Mouse (Mus musculus) cerebellum, postnatal 25 days (tissue): ENCODE measurements around the gene Osbpl10.

Experiments
- DNase-seq, 2 experiments: peaks; one replicate each; pipeline ENCODE4 v3.0.0; 2021; ENCODE audit warnings: mixed read lengths in 2 of 2

Osbpl10 gene

GRCm38 (mm10) chr9:115172096-115172495 lies 193.7 kb downstream of the Osbpl10 start:
- DNase-seq = no peak

DNA sequence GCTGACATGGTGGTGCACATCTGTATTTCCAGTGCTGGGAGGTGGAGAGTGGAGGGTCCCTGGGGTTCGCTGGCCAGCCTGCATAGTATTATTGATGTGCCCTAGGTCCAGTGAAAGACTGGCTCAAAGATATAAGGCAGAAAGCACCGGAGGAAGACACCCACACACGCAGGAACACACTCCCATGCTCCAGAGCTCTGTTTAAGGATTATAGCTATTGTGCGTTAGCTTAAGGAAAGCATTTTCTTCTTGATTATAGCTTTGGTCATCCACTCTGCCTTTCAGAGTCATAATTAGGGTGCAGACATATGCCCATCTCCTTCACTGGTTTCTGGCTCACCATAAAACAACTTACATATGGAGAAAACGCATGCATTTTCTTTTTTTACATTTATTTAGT lies 200.8 kb downstream of the Osbpl10 start:
- DNase-seq = no peak

GRCm38 (mm10) chr9:115179935-115180334 lies 201.6 kb downstream of the Osbpl10 start:
- DNase-seq = no peak

DNA sequence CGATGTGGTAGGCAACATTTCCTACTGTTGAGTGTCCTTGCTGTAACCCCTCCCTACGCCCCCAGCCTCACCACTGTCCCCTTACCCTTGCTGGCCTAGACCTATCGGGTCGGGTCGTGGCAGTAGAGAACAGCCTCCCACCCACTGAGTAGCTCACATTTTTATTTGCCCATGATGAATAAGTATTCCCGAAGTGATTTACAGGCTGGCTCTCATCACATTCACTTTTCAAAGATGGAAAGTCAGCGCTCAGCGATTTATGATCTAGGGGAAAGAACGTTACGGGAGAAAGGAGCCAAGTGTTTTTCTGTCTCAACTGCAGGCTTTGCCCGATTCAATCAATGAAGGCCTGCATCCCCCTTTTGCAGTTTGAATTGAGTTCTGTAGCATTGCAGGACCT lies 208.0 kb downstream of the Osbpl10 start:
- no peak for DNase-seq

GRCm38 (mm10) chr9:115190376-115190942 lies 212.1 kb downstream of the Osbpl10 start:
- no peak for DNase-seq

DNA sequence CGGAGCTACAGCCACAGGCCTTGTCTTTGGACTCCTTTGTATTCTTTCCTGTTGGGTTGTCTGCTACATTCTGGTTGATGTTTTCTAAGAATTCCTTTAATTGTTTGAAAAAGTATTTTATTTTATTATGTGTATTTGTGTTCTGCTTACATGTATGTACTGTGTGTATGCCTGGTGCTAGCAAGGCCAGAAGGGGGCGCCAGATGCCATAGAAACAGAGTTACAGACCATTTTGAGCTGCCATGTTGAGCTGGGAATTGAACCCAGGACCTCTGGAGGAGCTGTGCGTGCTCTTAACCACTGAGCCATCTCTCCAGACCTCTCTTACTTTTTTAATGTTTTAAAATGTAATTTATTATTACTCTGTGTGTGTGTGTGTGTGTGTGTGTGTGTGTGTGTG lies 214.5 kb downstream of the Osbpl10 start:
- no peak for DNase-seq

DNA sequence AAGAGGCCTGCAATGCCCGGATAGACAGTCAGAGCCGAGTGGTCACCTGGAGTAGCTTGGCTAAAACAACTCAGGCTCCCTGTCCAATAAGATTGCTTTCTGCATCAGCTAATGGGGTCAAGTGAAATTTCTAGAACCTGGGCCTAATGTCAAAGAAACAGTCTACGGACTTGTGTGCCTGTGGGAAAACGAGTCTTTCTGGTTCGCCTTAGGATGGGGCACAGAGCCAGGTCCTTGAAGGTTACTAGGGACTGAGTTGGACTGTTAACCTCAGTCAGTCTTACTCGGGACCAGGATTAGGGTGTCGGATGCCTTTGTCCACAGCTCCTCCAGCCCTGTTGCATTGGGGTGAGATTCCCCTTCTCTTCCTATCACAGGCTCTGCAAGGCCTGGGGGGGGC lies 218.7 kb downstream of the Osbpl10 start:
- no peak for DNase-seq

DNA sequence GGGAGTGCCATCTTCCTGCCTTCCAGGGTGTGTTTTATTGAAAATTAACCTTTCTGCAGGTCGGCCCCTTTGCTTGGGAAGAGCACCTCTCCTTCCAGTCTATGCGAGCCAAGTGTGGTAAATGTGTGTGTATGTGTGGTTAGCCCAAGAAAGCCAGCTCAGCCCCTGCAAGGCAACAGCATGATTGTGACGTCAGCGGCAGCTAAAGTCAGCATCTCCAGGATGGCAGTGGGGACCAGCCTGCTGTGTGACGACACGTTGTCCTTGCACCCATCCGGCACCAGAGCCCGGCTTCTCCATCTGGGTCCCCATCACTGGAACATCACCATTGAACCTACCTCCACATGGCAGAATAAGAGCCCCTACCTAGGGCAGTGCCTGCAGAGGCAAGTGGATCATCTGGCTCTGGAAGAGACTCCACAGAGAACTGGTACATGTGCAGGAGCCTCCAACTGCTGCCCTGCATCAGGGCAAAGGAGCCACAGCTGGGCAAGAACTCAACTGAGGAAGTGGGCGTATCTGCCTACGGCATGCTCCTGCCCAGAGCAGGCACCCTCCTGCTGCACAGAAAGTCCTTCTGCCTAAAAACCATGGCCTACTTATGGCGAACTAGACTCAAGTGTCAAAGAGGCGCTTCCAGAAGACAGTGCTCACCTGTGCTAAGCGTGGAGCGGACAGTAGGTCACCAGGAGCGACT lies 221.9 kb downstream of the Osbpl10 start:
- DNase-seq = no peak

GRCm38 (mm10) chr9:115201264-115201663 lies 222.9 kb downstream of the Osbpl10 start:
- no peak for DNase-seq

DNA sequence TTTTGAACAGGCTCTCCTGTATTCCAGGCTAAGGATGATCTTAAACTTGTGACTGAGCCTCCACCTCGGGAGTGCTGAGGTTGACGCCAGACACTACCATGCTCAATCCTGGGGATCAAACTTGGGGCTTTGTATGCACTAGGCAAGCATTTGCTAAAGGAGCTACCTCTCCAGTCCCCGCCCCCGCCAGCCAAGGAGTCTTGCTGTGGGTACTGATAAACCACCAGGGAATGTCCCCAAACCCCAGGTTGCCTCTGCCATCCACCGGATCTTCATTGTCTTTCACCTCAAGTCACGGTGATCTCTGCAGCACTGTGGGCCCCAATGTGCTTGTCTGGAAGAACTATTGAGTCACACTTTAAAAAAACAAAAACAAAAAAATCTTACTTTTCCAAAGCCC lies 224.8 kb downstream of the Osbpl10 start:
- no peak for DNase-seq

DNA sequence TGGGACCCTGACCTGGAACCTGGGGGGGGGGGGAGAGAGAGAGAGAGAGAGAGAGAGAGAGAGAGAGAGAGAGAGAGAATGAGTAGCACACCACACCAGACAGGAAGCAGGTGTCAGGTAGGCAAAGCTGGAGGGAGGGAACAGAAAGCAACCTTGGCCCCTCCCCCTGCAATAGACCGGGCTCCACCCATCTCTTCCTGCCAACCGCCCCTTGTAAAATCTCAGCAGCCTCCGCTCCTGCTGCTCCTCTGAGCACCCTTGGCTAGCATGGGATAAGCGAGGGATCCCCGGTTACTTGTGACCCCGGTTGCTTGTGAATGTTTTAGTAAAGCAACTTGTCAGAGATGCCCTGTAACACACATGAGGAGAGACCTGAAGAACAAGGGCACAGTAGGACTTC lies 227.1 kb downstream of the Osbpl10 start:
- no peak for DNase-seq

- DNase-seq = no peak
Measured at GRCm38 (mm10) chr9:115206219-115206618, 227.8 kb downstream of the Osbpl10 start.

GRCm38 (mm10) chr9:115209737-115210136 lies 231.4 kb downstream of the Osbpl10 start:
- no peak for DNase-seq

- DNase-seq = no peak
Measured at GRCm38 (mm10) chr9:115210535-115210934, 232.2 kb downstream of the Osbpl10 start.

DNA sequence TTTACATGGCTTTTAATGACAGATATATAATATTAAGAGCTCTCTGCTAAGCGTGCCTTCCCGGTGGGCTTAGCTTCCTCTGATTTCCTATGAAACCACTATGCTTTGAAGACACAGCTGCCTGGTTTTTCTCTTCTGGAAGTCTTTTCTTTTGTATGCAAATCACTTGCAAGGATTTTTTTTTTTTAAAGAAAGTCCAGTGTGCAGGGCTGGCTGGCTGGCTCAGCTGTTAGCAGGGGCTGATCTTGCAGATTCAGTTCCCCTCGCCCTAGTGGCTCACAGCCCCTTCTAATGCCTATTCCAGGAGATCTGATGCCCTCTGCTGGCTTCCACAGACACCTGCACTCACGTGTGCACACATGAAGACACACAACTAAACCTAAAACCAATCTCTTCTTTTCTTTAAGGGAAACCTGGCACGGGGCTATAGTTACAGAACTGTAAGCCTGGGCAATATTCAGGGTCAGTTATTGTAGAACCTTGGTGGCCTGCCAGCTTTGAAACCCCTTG lies 235.4 kb downstream of the Osbpl10 start:
- DNase-seq = no peak

DNA sequence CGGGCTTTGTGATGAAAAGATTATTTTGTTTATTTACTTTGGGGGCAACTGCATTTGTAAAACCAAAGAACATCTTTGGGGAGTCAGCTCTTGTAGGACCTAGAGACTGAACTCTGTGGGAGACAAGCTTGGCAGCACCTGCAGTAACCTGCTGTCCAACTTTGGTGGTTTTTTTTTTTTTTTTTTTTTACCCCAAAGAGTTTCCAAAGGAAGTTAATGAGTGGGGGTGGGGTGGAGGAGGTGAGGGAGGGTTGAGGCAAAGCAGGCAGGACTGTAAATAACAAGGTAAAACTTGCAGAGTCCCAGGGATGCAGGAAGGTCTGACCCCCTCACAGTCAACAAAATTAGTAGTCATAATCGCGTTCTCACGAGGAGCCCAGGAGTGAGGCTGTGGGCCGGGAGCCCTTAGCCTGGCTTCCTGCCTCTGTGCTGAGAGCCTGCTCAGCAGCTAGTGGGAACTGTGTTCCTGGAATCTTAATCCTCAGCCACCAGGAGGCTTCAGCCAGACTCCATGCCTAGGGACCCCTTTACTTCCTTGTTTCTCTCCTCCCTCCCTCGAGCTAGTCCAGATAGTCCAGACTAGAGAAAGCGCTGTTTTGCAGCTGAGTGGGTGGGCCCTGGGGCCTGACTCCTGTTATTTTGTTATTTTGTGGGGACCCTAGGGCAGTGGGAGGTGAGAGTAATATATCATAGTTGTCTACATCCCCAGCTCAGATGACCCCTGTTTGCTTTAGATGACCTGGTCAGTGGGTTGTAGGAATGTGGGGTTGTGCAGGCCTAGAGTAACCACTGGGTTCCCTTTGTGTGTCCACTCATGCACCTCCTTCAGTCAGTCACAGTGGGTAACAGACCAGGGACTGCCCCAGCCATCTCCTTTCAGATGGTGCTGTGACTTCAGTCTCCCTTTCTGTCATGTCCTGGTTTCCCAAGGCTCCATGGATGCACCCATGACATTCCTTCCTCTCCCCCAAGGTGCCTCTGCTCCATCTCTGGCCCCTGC lies 236.5 kb downstream of the Osbpl10 start:
- DNase-seq = no peak

- DNase-seq = no peak
Measured at GRCm38 (mm10) chr9:115215830-115216701, 237.7 kb downstream of the Osbpl10 start.

GRCm38 (mm10) chr9:115217984-115218383 lies 239.6 kb downstream of the Osbpl10 start:
- DNase-seq = no peak

DNA sequence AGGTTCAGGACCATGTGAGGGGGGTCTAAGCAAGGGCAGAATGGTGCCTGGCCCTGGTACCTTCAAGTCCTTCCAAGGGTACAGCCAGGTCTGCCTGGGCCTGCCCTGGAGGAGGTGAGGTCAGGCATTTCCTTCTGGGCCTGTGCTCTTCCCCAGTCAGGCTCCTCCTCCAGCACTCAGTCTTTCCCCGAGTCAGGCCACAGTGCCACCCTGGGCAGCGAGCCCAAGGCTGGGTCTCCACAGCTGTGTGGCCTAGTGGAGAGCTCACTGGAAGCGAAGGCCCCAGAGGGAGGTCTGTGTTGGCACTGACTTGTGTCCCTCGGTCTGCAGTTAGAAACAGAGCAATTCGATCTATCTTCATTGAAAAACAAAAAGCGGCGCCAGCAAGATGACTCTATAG lies 242.1 kb downstream of the Osbpl10 start:
- no peak for DNase-seq

DNA sequence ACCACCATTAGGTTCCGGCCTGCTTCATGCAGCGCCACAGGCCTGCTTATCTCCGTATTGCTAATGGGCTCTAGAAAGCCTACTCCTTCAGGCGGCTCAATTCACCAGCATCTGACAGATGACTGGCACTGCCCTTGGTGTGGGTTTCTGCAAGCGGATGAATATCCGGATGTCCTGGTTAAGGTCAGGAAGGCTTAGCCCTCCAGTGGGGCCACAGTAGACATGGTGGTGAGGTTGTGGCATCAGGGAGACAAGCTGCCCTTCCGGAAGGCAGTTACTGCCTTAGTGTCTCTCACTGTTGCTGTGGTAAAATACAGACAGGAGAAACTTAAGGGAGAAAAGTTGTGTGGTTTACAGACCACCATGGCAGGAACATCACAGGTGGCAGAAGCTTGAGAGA lies 242.9 kb downstream of the Osbpl10 start:
- no peak for DNase-seq

DNA sequence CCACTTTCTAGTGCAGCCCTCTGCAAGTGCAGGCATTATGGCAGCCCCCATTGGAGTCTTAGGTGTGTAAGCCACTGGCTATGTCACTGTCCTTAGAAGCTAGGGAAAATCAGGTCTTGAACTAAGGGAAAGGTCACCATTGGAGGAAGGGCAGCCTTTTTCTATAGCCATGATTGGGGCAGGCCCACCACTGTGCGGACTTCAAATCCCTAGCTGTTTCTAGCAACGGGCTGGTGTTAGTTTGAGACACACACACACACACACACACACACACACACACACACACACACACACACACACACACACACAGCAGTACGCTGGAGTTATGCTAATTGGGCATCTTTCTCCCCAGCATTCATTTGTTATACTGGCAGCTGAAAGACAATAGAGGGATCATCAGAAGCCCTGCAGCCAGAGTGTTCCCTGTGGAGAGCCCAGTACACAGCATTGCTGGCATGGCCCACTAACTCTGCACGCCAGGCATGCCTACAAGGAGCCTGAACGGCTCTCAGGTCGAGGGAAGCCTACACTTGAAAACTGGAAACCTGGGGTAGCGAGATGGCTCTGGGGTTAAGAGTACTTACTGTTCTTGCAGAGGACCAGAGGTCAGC lies 246.5 kb downstream of the Osbpl10 start:
- no peak for DNase-seq

- DNase-seq = no peak
Measured at GRCm38 (mm10) chr9:115229145-115229544, 250.8 kb downstream of the Osbpl10 start.
